Mouse (Mus musculus): ENCODE measurements around the gene 1700020N01Rik.

DNA sequence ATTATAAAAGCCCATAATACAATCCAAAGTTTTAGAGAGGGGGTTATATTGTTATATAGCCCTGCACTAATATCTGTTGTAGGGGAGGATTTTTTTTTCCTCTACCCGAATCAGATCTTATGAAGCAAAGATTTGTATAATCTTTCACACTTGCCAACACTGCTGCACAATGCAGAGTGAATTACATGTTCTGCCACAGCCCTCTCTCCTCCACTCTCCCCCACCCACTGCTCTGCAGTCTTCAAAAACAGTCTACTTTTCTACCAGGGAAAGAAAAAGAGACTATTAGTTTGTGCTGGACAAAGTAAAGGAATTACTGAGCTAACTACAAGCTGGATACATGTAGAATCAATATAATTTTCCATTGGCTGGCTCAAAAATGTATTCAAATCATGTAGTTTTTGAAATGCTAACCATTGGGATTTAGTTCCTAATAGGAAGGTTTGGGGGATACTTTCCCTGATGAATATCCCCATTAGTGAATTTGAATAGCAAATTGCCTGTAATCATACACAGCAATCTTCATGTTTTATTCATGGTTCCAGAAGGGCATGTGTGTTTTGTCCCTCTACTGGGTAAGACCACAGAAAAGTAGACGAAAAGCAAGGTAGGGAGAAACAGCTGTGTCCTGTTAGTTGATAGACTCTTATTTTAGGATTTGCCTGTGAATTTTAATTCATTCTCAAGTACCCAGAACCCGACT lies 49.2 kb upstream of the 1700020N01Rik start:
- TF ChIP-seq POLR2A (IDR thresholded peaks at IDR 0.05; ENCODE audit: insufficient read depth, low read depth, low read length) (no peak), CTCF (IDR thresholded peaks at IDR 0.05; ENCODE audit: insufficient read depth, low read depth, low read length) (no peak)

All from olfactory bulb, adult 2 months (tissue).